Mouse (Mus musculus): ENCODE measurements around the gene Secisbp2.
A peak's percentile ranks its signal among the peaks of the same experiment; 100 is the strongest.

DNA sequence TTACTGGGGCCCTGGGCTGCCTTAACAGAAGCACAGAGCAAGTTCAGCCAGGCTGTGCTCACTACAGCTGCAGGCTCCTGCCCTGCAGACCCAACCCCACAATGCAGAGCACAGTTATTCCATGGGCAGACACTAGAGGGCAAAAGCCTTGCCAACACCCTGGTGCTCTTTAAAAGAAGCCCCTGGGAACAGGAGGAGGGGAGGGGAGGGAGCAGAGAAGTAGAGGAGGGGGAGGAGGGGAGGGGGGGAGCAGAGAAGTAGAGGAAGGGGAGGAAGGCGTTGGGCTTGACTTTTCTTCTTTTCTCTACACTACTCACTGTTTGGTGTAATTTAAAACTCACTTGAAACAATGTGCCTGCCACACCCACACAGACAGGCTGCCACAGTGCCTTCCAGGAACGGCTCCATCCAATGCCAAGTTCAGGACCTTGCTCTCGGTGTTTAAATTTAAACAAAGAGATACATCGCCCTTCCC lies 78.4 kb downstream of the Secisbp2 start:
- TF ChIP-seq CTCF (conservative IDR thresholded peaks at IDR 0.05; ENCODE audit: low read length) (peak; percentile 52), NANOG (IDR thresholded peaks at IDR 0.05; ENCODE audit: borderline replicate concordance, low read length) (no peak), POU5F1 (IDR thresholded peaks at IDR 0.05; ENCODE audit: borderline replicate concordance, low read length) (no peak)
